Mouse (Mus musculus) CH12.LX (cell line): ENCODE results near the gene Lima1.

Source experiments
- CTCF ChIP-seq, 2 experiments: IDR thresholded peaks in 1 of 2; conservative IDR thresholded peaks in 1 of 2; 2 replicates each; pipeline ENCODE4 v1.5.1; 2011 to 2012; ENCODE audit warnings: low read depth in 2 of 2, low read length in 2 of 2, improper control_type of control experiment in 1 of 2, inconsistent platforms in 1 of 2, mild to moderate bottlenecking in 1 of 2, moderate library complexity in 1 of 2
- JUND ChIP-seq: conservative IDR thresholded peaks from 2 replicates; pipeline ENCODE4 v1.6.1; 2011; ENCODE audit warnings: low read depth, low read length, improper control_type of control experiment
- MAX ChIP-seq: IDR thresholded peaks from 2 replicates; pipeline ENCODE4 v1.6.1; 2011; ENCODE audit warnings: low read length, improper control_type of control experiment
- NELFE ChIP-seq: IDR thresholded peaks from 2 replicates; pipeline ENCODE4 v1.6.1; 2011; ENCODE audit warnings: low read depth, low read length, improper control_type of control experiment
- POLR2A ChIP-seq: IDR thresholded peaks from 2 replicates; pipeline ENCODE4 v1.6.1; 2011; ENCODE audit warnings: low read depth, mild to moderate bottlenecking, improper control_type of control experiment, low read length
- TCF12 ChIP-seq: IDR thresholded peaks from 2 replicates; pipeline ENCODE4 v1.6.1; 2014; ENCODE audit warnings: low read depth, mild to moderate bottlenecking, inconsistent platforms, low read length, improper control_type of control experiment
- ZNF384 ChIP-seq: IDR thresholded peaks from 2 replicates; pipeline ENCODE4 v1.6.1; 2012; ENCODE audit warnings: low read depth, low read length, improper control_type of control experiment, inconsistent platforms

DNA sequence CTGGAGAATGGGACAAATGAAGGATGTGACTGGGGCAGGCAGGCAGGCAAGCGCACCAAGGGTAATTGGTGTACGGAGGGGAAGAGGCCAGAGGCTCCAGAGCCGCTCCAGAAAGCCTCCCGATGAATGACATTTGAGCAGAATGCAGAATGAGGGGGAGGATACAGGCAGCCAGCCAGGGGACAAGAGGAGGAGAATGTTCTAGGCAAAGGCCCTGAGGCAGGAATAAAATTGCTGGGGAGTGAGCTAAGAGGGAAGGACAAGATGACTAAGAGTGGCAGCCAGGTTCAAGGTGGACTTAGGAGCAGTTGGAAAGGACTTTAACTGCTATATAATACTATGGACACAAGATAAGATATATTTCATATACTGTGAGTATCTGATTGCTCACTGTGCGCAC is 9.3 kb downstream of the Lima1 start:
- no peak for TF ChIP-seq NELFE
- no peak for TF ChIP-seq POLR2A
- no peak for TF ChIP-seq ZNF384
- no peak for TF ChIP-seq JUND
- no peak for TF ChIP-seq TCF12
- TF ChIP-seq CTCF (conservative IDR thresholded peaks at IDR 0.05 in 1 of 2, IDR thresholded peaks at IDR 0.05 in 1 of 2; ENCODE audit: low read depth in 2 of 2, low read length in 2 of 2), result no peak
- TF ChIP-seq MAX, result no peak
